Mouse (Mus musculus) induced T-regulatory cell, adult 2 months (primary cell): ENCODE measurements around the gene Pex5.

ENCODE experiments used
- DNase-seq: peaks from one replicate; pipeline ENCODE4 v3.0.0-alpha.2; 2012; ENCODE audit warnings: low read depth

Pex5 gene

GRCm38 (mm10) chr6:124360549-124360948 lies 54.3 kb downstream of the Pex5 start:
- DNase-seq = peak; percentile 23

DNA sequence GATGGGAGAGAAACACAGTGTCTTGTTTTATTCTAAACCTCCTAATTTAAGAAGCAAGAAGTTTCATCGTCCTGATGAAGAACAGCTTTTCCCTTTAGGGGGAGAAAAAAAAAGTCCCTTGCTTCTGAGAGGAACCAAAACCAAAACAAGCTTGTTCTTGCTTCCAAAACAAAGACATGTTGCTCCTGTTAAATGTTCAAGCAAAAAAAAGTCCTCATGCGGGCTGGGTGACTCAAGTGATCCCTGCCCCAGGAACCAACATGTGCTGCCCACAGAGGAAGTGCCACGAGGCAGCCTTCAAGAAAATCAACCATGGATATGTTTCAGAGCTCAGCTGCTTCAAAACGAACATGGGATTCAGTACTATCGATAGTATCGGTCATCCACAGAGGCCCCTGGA lies 55.9 kb downstream of the Pex5 start:
- no peak for DNase-seq

- no peak for DNase-seq
These were observed 61.6 kb downstream of the Pex5 start for GRCm38 (mm10) chr6:124353246-124353645.
